Mouse (Mus musculus): ENCODE measurements around the gene Ubtd2. TPM values are rescaled to one million over a fixed set of nuclear protein-coding genes. Genes with fewer than 3 reads are reported as not detected.

Gene Ubtd2
- polyA plus RNA-seq, 1 experiment from 2014 or later = 25.1 TPM

DNA sequence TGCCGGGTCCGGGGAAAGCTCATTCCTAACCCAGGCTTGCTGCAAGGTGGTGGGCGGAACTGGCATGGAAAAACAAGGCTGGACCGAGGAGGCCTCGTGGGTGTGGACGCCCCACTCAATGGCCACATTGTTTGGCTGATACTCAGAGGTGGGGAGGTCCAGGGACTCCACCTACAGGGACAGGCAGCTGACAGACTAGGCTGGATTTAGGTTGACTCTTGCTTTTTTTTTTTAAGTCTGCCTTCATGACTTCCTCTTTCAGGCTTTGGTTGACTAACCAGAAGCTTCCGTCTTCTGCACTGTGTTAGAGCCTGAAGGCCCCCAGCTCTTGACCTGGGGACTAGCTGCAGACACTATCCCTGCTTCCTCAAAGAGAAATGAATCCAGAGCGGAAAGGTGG lies 109.9 kb downstream of the Ubtd2 start:
- TF ChIP-seq EP300 (IDR thresholded peaks at IDR 0.05) (no peak), CTCF (IDR thresholded peaks at IDR 0.05) (peak; percentile 10; the same call in 1 of the 2 replicates)
- no peak overlapping the region for H3K9ac ChIP-seq (replicated peaks; ENCODE audit: low read depth)
- H3K9me3 ChIP-seq (ENCODE audit: low read length) = no peaks in the 10 kb centered on the region
- peak; percentile 71 for DNase-seq (ENCODE audit: low spot score)
- no peaks in the 10 kb centered on the region for H3K36me3 ChIP-seq (ENCODE audit: insufficient read depth, low read length)
- peak; percentile 66 for ATAC-seq
- 43% methylated on average over 6 of the region's 8 CpGs for WGBS
- no peaks in the 10 kb centered on the region for H3K27me3 ChIP-seq (replicated peaks; ENCODE audit: insufficient read depth, low read length)
- H3K4me1 ChIP-seq (ENCODE audit: insufficient read depth, low read depth, low read length) = no peaks in the 10 kb centered on the region; the same call in 1 of the 2 replicates
- H3K4me3 ChIP-seq (ENCODE audit: low read depth, low read length) = no peak overlapping the region
- H3K4me2 ChIP-seq (replicated peaks; ENCODE audit: low read depth, low read length) = no peak overlapping the region
- no peak overlapping the region for H3K27ac ChIP-seq (ENCODE audit: low read length)

DNA sequence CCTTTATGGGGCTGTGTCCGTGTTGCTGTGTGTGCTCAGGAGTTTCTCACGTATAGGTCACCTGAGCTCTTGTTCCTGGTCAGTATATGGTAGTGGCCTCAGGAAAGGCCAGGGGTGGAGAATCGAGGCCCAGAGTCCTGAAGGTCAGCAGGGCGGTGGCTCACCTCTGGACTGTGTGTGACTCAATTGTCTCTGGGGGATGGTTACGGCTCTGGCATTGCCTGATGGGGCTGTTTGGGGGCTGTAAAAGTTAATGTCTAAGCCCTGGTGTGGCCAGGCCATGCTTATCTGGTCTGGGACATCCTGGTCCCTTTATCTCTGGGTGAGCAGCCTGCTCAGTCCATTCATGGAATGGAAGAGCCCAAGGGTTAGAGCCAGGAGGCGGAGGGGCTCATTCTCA lies 111.0 kb downstream of the Ubtd2 start:
- WGBS = 92% methylated on average over 6 of the region's 6 CpGs
- ATAC-seq = no peak
- H3K4me2 ChIP-seq (replicated peaks; ENCODE audit: low read depth, low read length) = no peak overlapping the region
- H3K4me3 ChIP-seq (ENCODE audit: low read depth, low read length) = no peak overlapping the region
- no peaks in the 10 kb centered on the region; the same call in 1 of the 2 replicates for H3K4me1 ChIP-seq (ENCODE audit: insufficient read depth, low read depth, low read length)
- H3K27ac ChIP-seq (ENCODE audit: low read length) = no peak overlapping the region
- H3K9ac ChIP-seq (replicated peaks; ENCODE audit: low read depth) = no peak overlapping the region
- H3K27me3 ChIP-seq (replicated peaks; ENCODE audit: insufficient read depth, low read length) = no peaks in the 10 kb centered on the region
- no peak for TF ChIP-seq CTCF (IDR thresholded peaks at IDR 0.05)
- TF ChIP-seq EP300 (IDR thresholded peaks at IDR 0.05) = no peak
- H3K36me3 ChIP-seq (ENCODE audit: insufficient read depth, low read length) = no peaks in the 10 kb centered on the region
- no peak for DNase-seq (ENCODE audit: low spot score)
- H3K9me3 ChIP-seq (ENCODE audit: low read length) = no peaks in the 10 kb centered on the region

Other genes with a start within 250 kb of the Ubtd2 start
- gene Snrnp25, start 250.0 kb upstream of the Ubtd2 start, polyA plus RNA-seq (2015; fragmentation: Nextera tagmentation; extraction: Ambion mirVana) = 18.9 and 20.8 TPM in 2 replicates
- 54.8 and 58.5 TPM in 2 replicates for gene Rhbdf1, start 233.1 kb upstream of the Ubtd2 start, polyA plus RNA-seq (2015; fragmentation: Nextera tagmentation; extraction: Ambion mirVana)
- gene Mpg, start 228.9 kb upstream of the Ubtd2 start, polyA plus RNA-seq (2015; fragmentation: Nextera tagmentation; extraction: Ambion mirVana) = 22.9 and 25.9 TPM in 2 replicates
- gene Nprl3, start 187.7 kb upstream of the Ubtd2 start, polyA plus RNA-seq (2015; fragmentation: Nextera tagmentation; extraction: Ambion mirVana) = 33.6 TPM in 2 replicates
- 5.0 and 7.7 TPM in 2 replicates for gene Hba-x, start 179.0 kb upstream of the Ubtd2 start, polyA plus RNA-seq (2015; fragmentation: Nextera tagmentation; extraction: Ambion mirVana)
- 11,284 and 13,685 TPM in 2 replicates for gene Hba-a1, start 171.9 kb upstream of the Ubtd2 start, polyA plus RNA-seq (2015; fragmentation: Nextera tagmentation; extraction: Ambion mirVana)
- gene Hbq1b, start 168.4 kb upstream of the Ubtd2 start, polyA plus RNA-seq (2015; fragmentation: Nextera tagmentation; extraction: Ambion mirVana) = 2.8 and 4.0 TPM in 2 replicates
- 27,628 and 32,987 TPM in 2 replicates for gene Hba-a2, start 158.9 kb upstream of the Ubtd2 start, polyA plus RNA-seq (2015; fragmentation: Nextera tagmentation; extraction: Ambion mirVana)
- 0.94 and 1.4 TPM in 2 replicates for gene Hbq1a, start 155.3 kb upstream of the Ubtd2 start, polyA plus RNA-seq (2015; fragmentation: Nextera tagmentation; extraction: Ambion mirVana)
- gene Sh3pxd2b, start 107.5 kb upstream of the Ubtd2 start, polyA plus RNA-seq (2015; fragmentation: Nextera tagmentation; extraction: Ambion mirVana) = 7.4 and 9.4 TPM in 2 replicates
- gene Efcab9, start 76.7 kb downstream of the Ubtd2 start, polyA plus RNA-seq (2015; fragmentation: Nextera tagmentation; extraction: Ambion mirVana) = 0.18 and 0.30 TPM in 2 replicates
- gene Stk10, start 77.9 kb downstream of the Ubtd2 start, polyA plus RNA-seq (2015; fragmentation: Nextera tagmentation; extraction: Ambion mirVana) = 1.9 and 2.4 TPM in 2 replicates
- gene Fbxw11, start 187.4 kb downstream of the Ubtd2 start, polyA plus RNA-seq (2015; fragmentation: Nextera tagmentation; extraction: Ambion mirVana) = 46.6 and 54.2 TPM in 2 replicates

Measured in lung, postnatal 0 days (tissue).